Mouse (Mus musculus): ENCODE data around the gene Sdhc. TPM values are rescaled to one million over a fixed set of nuclear protein-coding genes. Genes with fewer than 3 reads are reported as not detected.

Sdhc gene
- polyA plus RNA-seq, 1 experiment from 2014 or later: 226 TPM

- Histone ChIP-seq H3K9ac (replicated peaks; ENCODE audit: low read depth, low read length) (no peak overlapping the region), H3K36me3 (ENCODE audit: control insufficient read depth, insufficient read depth) (no peaks in the 10 kb centered on the region), H3K4me2 (ENCODE audit: low read length) (no peak overlapping the region), H3K9me3 (ENCODE audit: control insufficient read depth, low read length) (no peaks in the 10 kb centered on the region), H3K4me3 (replicated peaks; ENCODE audit: low read length) (no peak overlapping the region), H3K27ac (ENCODE audit: low read length) (no peak overlapping the region), H3K27me3 (replicated peaks; ENCODE audit: control insufficient read depth, insufficient read depth, low read length) (no peaks in the 10 kb centered on the region), H3K4me1 (replicated peaks; ENCODE audit: control insufficient read depth, insufficient read depth, low read length) (no peaks in the 10 kb centered on the region)
- 46% methylated on average over 5 of the region's 5 CpGs for WGBS
- ATAC-seq: no peak
Observed at GRCm38 (mm10) chr1:171121839-171122238, 28.6 kb downstream of the Sdhc start.

- no peak overlapping the region for H3K27ac ChIP-seq (ENCODE audit: low read length)
- H3K4me2 ChIP-seq (ENCODE audit: low read length): no peak overlapping the region
- no peak overlapping the region for H3K9ac ChIP-seq (replicated peaks; ENCODE audit: low read depth, low read length)
- no peak for ATAC-seq
- no peaks in the 10 kb centered on the region for H3K36me3 ChIP-seq (ENCODE audit: control insufficient read depth, insufficient read depth)
- H3K27me3 ChIP-seq (replicated peaks; ENCODE audit: control insufficient read depth, insufficient read depth, low read length): no peaks in the 10 kb centered on the region
- no peaks in the 10 kb centered on the region for H3K9me3 ChIP-seq (ENCODE audit: control insufficient read depth, low read length)
- 54% methylated on average over 3 of the region's 3 CpGs for WGBS
- H3K4me3 ChIP-seq (replicated peaks; ENCODE audit: low read length): no peak overlapping the region
- no peaks in the 10 kb centered on the region for H3K4me1 ChIP-seq (replicated peaks; ENCODE audit: control insufficient read depth, insufficient read depth, low read length)
Observed at GRCm38 (mm10) chr1:171120893-171121292, 29.5 kb downstream of the Sdhc start.

- H3K4me1 ChIP-seq (replicated peaks; ENCODE audit: control insufficient read depth, insufficient read depth, low read length): no peaks in the 10 kb centered on the region
- no peak overlapping the region for H3K4me2 ChIP-seq (ENCODE audit: low read length)
- H3K36me3 ChIP-seq (ENCODE audit: control insufficient read depth, insufficient read depth): no peaks in the 10 kb centered on the region
- no peak overlapping the region for H3K9ac ChIP-seq (replicated peaks; ENCODE audit: low read depth, low read length)
- H3K4me3 ChIP-seq (replicated peaks; ENCODE audit: low read length): no peak overlapping the region
- H3K27me3 ChIP-seq (replicated peaks; ENCODE audit: control insufficient read depth, insufficient read depth, low read length): no peaks in the 10 kb centered on the region
- no peak overlapping the region for H3K27ac ChIP-seq (ENCODE audit: low read length)
- WGBS: 86% methylated on average over 14 of the region's 14 CpGs
- no peak for ATAC-seq
- H3K9me3 ChIP-seq (ENCODE audit: control insufficient read depth, low read length): no peaks in the 10 kb centered on the region
Observed at GRCm38 (mm10) chr1:171119405-171119804, 31.0 kb downstream of the Sdhc start.

GRCm38 (mm10) chr1:171118996-171119395, 31.4 kb downstream of the Sdhc start:
- Histone ChIP-seq H3K27me3 (replicated peaks; ENCODE audit: control insufficient read depth, insufficient read depth, low read length) (no peaks in the 10 kb centered on the region), H3K9ac (replicated peaks; ENCODE audit: low read depth, low read length) (no peak overlapping the region), H3K9me3 (ENCODE audit: control insufficient read depth, low read length) (no peaks in the 10 kb centered on the region), H3K27ac (ENCODE audit: low read length) (no peak overlapping the region), H3K36me3 (ENCODE audit: control insufficient read depth, insufficient read depth) (no peaks in the 10 kb centered on the region), H3K4me1 (replicated peaks; ENCODE audit: control insufficient read depth, insufficient read depth, low read length) (peaks cover 2% of the 10 kb centered on the region), H3K4me3 (replicated peaks; ENCODE audit: low read length) (no peak overlapping the region), H3K4me2 (ENCODE audit: low read length) (no peak overlapping the region)
- no peak for ATAC-seq
- WGBS: 91% methylated on average over 5 of the region's 5 CpGs

GRCm38 (mm10) chr1:171118269-171118684, 32.1 kb downstream of the Sdhc start:
- H3K9me3 ChIP-seq (ENCODE audit: control insufficient read depth, low read length): no peaks in the 10 kb centered on the region
- no peak overlapping the region for H3K4me3 ChIP-seq (replicated peaks; ENCODE audit: low read length)
- H3K27me3 ChIP-seq (replicated peaks; ENCODE audit: control insufficient read depth, insufficient read depth, low read length): no peaks in the 10 kb centered on the region
- peaks cover 8% of the 10 kb centered on the region for H3K4me1 ChIP-seq (replicated peaks; ENCODE audit: control insufficient read depth, insufficient read depth, low read length)
- H3K36me3 ChIP-seq (ENCODE audit: control insufficient read depth, insufficient read depth): no peaks in the 10 kb centered on the region
- H3K4me2 ChIP-seq (ENCODE audit: low read length): no peak overlapping the region
- no peak overlapping the region for H3K27ac ChIP-seq (ENCODE audit: low read length)
- no peak overlapping the region for H3K9ac ChIP-seq (replicated peaks; ENCODE audit: low read depth, low read length)
- 9% methylated on average over 4 of the region's 4 CpGs for WGBS
- peak; percentile 50 for ATAC-seq

- WGBS: 76% methylated on average over 4 of the region's 4 CpGs
- Histone ChIP-seq H3K36me3 (ENCODE audit: control insufficient read depth, insufficient read depth) (no peaks in the 10 kb centered on the region), H3K9ac (replicated peaks; ENCODE audit: low read depth, low read length) (no peak overlapping the region), H3K27ac (ENCODE audit: low read length) (no peak overlapping the region), H3K4me1 (replicated peaks; ENCODE audit: control insufficient read depth, insufficient read depth, low read length) (peaks cover 15% of the 10 kb centered on the region), H3K4me2 (ENCODE audit: low read length) (no peak overlapping the region), H3K4me3 (replicated peaks; ENCODE audit: low read length) (no peak overlapping the region), H3K9me3 (ENCODE audit: control insufficient read depth, low read length) (no peaks in the 10 kb centered on the region), H3K27me3 (replicated peaks; ENCODE audit: control insufficient read depth, insufficient read depth, low read length) (no peaks in the 10 kb centered on the region)
- ATAC-seq: no peak
Observed at GRCm38 (mm10) chr1:171116280-171116679, 34.1 kb downstream of the Sdhc start.

GRCm38 (mm10) chr1:171113873-171114299, 36.5 kb downstream of the Sdhc start, which contains the start of gene Cfap126:
Cfap126 (plus strand) TSS chr1:171113918.
- no peak within 1 kb of the TSS for H3K27ac ChIP-seq (ENCODE audit: low read length)
- WGBS: under 1% methylated on average over 24 of the region's 24 CpGs
- ATAC-seq: 0 out of 2 replicates have a peak, but pooled peaks have one; percentile 1
- peaks cover 19% of the 10 kb centered on the region for H3K4me1 ChIP-seq (replicated peaks; ENCODE audit: control insufficient read depth, insufficient read depth, low read length)
- H3K27me3 ChIP-seq (replicated peaks; ENCODE audit: control insufficient read depth, insufficient read depth, low read length): no peaks in the 10 kb centered on the region
- no peaks in the 10 kb centered on the region for H3K36me3 ChIP-seq (ENCODE audit: control insufficient read depth, insufficient read depth)
- peak within 1 kb of the TSS; percentile 52 for H3K9ac ChIP-seq (replicated peaks; ENCODE audit: low read depth, low read length)
- H3K4me2 ChIP-seq (ENCODE audit: low read length): peak within 1 kb of the TSS; percentile 71
- no peaks in the 10 kb centered on the region for H3K9me3 ChIP-seq (ENCODE audit: control insufficient read depth, low read length)
- H3K4me3 ChIP-seq (replicated peaks; ENCODE audit: low read length): peak within 1 kb of the TSS; percentile 43

- Histone ChIP-seq H3K9ac (replicated peaks; ENCODE audit: low read depth, low read length) (no peak overlapping the region), H3K9me3 (ENCODE audit: control insufficient read depth, low read length) (no peaks in the 10 kb centered on the region), H3K4me3 (replicated peaks; ENCODE audit: low read length) (no peak overlapping the region), H3K27ac (ENCODE audit: low read length) (no peak overlapping the region), H3K36me3 (ENCODE audit: control insufficient read depth, insufficient read depth) (no peaks in the 10 kb centered on the region), H3K4me1 (replicated peaks; ENCODE audit: control insufficient read depth, insufficient read depth, low read length) (peaks cover 19% of the 10 kb centered on the region), H3K4me2 (ENCODE audit: low read length) (no peak overlapping the region), H3K27me3 (replicated peaks; ENCODE audit: control insufficient read depth, insufficient read depth, low read length) (no peaks in the 10 kb centered on the region)
- 90% methylated on average over 4 of the region's 4 CpGs for WGBS
- ATAC-seq: no peak
Observed at GRCm38 (mm10) chr1:171112986-171113385, 37.4 kb downstream of the Sdhc start.

- H3K27ac ChIP-seq (ENCODE audit: low read length): peak overlapping the region; percentile 53
- WGBS: 2% methylated on average over 15 of the region's 15 CpGs
- no peaks in the 10 kb centered on the region for H3K9me3 ChIP-seq (ENCODE audit: control insufficient read depth, low read length)
- peaks cover 19% of the 10 kb centered on the region for H3K4me1 ChIP-seq (replicated peaks; ENCODE audit: control insufficient read depth, insufficient read depth, low read length)
- ATAC-seq: no peak
- H3K36me3 ChIP-seq (ENCODE audit: control insufficient read depth, insufficient read depth): no peaks in the 10 kb centered on the region
- peak overlapping the region; percentile 75 for H3K4me3 ChIP-seq (replicated peaks; ENCODE audit: low read length)
- H3K27me3 ChIP-seq (replicated peaks; ENCODE audit: control insufficient read depth, insufficient read depth, low read length): no peaks in the 10 kb centered on the region
- peak overlapping the region; percentile 41 for H3K9ac ChIP-seq (replicated peaks; ENCODE audit: low read depth, low read length)
- H3K4me2 ChIP-seq (ENCODE audit: low read length): peak overlapping the region; percentile 90
Observed at GRCm38 (mm10) chr1:171111781-171112575, 38.4 kb downstream of the Sdhc start.

Data from forebrain, embryonic 16.5 days (tissue).